Mouse (Mus musculus): ENCODE data around the gene AL607142.1.

DNA sequence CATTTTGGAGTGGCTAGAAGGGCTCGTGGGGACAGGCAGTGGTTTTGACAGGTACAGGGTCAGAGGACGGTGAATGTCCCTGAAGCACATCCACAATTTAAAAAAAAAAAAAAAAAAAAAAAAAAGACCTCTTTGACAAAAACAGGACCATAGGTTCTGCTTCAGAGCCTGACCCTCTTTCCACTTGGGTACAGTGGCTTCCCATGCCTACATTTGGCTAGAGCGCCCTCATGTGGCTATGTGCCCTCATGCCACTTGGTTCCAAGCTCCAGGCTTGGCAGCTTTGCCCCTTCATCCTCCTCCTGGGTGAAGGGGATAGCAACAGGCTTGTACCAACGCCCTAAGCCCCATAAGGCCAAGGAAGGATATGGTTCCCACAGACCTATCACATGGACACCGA lies 39.8 kb downstream of the AL607142.1 start:
- TF ChIP-seq POLR2A (IDR thresholded peaks at IDR 0.05; ENCODE audit: borderline replicate concordance, insufficient read depth, low read length) (no peak), CTCF (IDR thresholded peaks at IDR 0.05; ENCODE audit: borderline replicate concordance, insufficient read depth, low read depth, low read length) (peak; percentile 91)
